Mouse (Mus musculus): Measurements from ENCODE around the gene Exoc3. TPM values are rescaled to one million over a fixed set of nuclear protein-coding genes. Genes with fewer than 3 reads are reported as not detected.

Gene Exoc3
- polyA plus RNA-seq, 1 experiment from 2014 or later: 91.6 TPM

GRCm38 (mm10) chr13:74172036-74172435, 36.5 kb downstream of the Exoc3 start:
- Histone ChIP-seq H3K27ac (no peak overlapping the region), H3K27me3 (no peaks in the 10 kb centered on the region), H3K4me3 (no peak overlapping the region), H3K36me3 (peaks cover 66% of the 10 kb centered on the region), H3K4me1 (0 out of 2 replicates have a peak, but pooled peaks cover 4% of the 10 kb centered on the region), H3K9ac (no peak overlapping the region), H3K9me3 (no peaks in the 10 kb centered on the region), H3K4me2 (no peak overlapping the region)
- 92% methylated on average over 5 of the region's 5 CpGs for WGBS
- ATAC-seq (ENCODE audit: insufficient number of reproducible peaks, insufficient read depth, low FRiP score, low TSS enrichment, low read depth): no peak

DNA sequence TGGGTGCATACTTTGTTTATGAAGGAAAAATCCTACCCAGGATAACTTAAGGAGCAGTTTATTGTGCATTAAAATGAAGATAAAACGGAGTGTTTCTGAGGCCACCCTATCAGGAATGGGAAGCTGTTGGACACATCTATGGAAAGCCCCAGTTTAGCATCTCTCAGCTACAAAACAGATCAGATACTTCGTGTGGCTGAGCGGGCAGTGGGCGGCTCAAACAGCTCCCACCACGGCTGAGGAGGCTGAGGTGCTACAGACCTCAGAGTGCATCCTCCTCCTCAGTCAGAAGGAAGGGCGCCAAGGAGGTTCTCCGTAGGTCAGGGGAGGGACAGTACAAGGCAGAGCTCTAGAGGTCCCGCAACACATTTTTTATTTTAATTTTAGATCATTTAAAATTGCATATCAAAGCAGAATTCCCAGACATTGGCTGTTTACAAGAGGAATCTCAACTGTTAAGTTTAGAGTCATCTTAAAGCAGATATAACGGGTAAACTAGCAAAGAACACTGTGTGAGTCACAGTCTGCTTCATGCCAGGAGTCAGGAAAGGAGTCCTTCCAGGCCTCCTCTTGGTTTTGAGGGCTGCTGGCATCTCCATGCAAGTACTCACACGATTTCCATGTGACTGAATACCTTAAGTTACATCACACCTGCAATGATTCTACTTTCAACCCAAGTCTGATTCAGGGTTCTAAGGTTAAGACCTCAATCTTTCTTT, 38.9 kb downstream of the Exoc3 start:
- no peak overlapping the region for H3K27ac ChIP-seq
- no peak overlapping the region for H3K4me3 ChIP-seq
- WGBS: 89% methylated on average over 10 of the region's 10 CpGs

GRCm38 (mm10) chr13:74167492-74167891, 41.0 kb downstream of the Exoc3 start:
- Histone ChIP-seq H3K27ac (no peak overlapping the region), H3K4me1 (peaks cover 11% of the 10 kb centered on the region), H3K36me3 (peaks cover 33% of the 10 kb centered on the region), H3K9me3 (no peaks in the 10 kb centered on the region), H3K4me2 (peak overlapping the region; percentile 82), H3K4me3 (no peak overlapping the region), H3K27me3 (no peaks in the 10 kb centered on the region), H3K9ac (peak overlapping the region; percentile 73; the same call in 1 of the 2 replicates)
- ATAC-seq (ENCODE audit: insufficient number of reproducible peaks, insufficient read depth, low FRiP score, low TSS enrichment, low read depth): no peak
- 84% methylated on average over 2 of the region's 2 CpGs for WGBS

More for the DNA sequence above, 38.9 kb downstream of the Exoc3 start:
- Histone ChIP-seq H3K27me3 (no peaks in the 10 kb centered on the region), H3K36me3 (peaks cover 54% of the 10 kb centered on the region), H3K9ac (no peak overlapping the region), H3K4me2 (no peak overlapping the region), H3K9me3 (no peaks in the 10 kb centered on the region), H3K4me1 (peaks cover 11% of the 10 kb centered on the region)
- no peak for ATAC-seq (ENCODE audit: insufficient number of reproducible peaks, insufficient read depth, low FRiP score, low TSS enrichment, low read depth)

- peak; percentile 21; the same call in 1 of the 2 replicates for ATAC-seq (ENCODE audit: insufficient number of reproducible peaks, insufficient read depth, low FRiP score, low TSS enrichment, low read depth)
- Histone ChIP-seq H3K36me3 (peaks cover 29% of the 10 kb centered on the region), H3K9me3 (no peaks in the 10 kb centered on the region), H3K9ac (peak overlapping the region; percentile 73), H3K27ac (no peak overlapping the region), H3K4me3 (peak overlapping the region; percentile 54), H3K4me2 (peak overlapping the region; percentile 82), H3K27me3 (no peaks in the 10 kb centered on the region), H3K4me1 (peaks cover 11% of the 10 kb centered on the region)
- WGBS: 10% methylated on average over 9 of the region's 9 CpGs
Observed at GRCm38 (mm10) chr13:74167057-74167413, 41.5 kb downstream of the Exoc3 start.

- Histone ChIP-seq H3K9ac (peak overlapping the region; percentile 73), H3K4me2 (peak overlapping the region; percentile 82), H3K4me3 (peak overlapping the region; percentile 54), H3K9me3 (no peaks in the 10 kb centered on the region), H3K4me1 (peaks cover 11% of the 10 kb centered on the region), H3K27me3 (no peaks in the 10 kb centered on the region), H3K36me3 (peaks cover 23% of the 10 kb centered on the region), H3K27ac (no peak overlapping the region)
- 0 out of 2 replicates have a peak, but pooled peaks have one; percentile 27 for ATAC-seq (ENCODE audit: insufficient number of reproducible peaks, insufficient read depth, low FRiP score, low TSS enrichment, low read depth)
- WGBS: 16% methylated on average over 19 of the region's 19 CpGs
Observed at GRCm38 (mm10) chr13:74166348-74167056, 42.0 kb downstream of the Exoc3 start.

- Histone ChIP-seq H3K4me3 (no peak overlapping the region), H3K36me3 (no peaks in the 10 kb centered on the region), H3K27ac (no peak overlapping the region), H3K4me1 (no peaks in the 10 kb centered on the region; the same call in 1 of the 2 replicates), H3K9me3 (no peaks in the 10 kb centered on the region), H3K9ac (no peak overlapping the region), H3K27me3 (no peaks in the 10 kb centered on the region), H3K4me2 (no peak overlapping the region)
- 77% methylated on average over 2 of the region's 2 CpGs for WGBS
- no peak for ATAC-seq (ENCODE audit: insufficient number of reproducible peaks, insufficient read depth, low FRiP score, low TSS enrichment, low read depth)
Observed at GRCm38 (mm10) chr13:74147327-74147726, 61.2 kb downstream of the Exoc3 start.

DNA sequence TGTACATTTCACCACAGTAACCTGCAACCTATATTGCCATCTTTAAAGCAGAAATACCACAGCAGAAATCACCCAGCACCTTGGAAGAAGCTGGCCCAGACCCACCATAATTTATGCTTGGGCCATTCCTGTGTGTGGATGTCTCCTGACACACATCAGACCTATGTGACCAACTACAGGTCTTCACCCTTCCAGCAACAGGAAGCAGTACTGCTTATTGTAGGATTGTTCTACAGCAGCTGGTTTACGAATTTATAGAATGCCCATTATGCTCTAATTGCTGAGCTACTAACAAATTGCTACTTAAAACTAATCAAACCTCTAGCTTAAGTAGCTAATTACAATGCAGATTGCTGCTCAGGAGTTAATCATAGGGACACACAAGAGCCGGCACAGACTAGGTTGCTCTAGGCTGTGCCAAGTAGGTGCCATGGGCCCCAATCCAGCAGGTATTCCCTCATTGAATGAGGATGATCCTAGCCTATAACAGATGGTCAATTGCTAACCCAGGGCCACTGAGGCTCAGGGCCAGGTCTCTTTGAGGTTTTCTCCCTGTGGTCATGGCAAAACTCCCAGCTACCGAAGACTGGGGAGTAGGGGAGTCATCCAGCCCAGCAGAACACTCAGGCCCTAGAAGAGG, 62.4 kb downstream of the Exoc3 start:
- no peak for ATAC-seq (ENCODE audit: insufficient number of reproducible peaks, insufficient read depth, low FRiP score, low TSS enrichment, low read depth)
- Histone ChIP-seq H3K27ac (no peak overlapping the region), H3K9me3 (no peaks in the 10 kb centered on the region), H3K4me3 (no peak overlapping the region), H3K36me3 (no peaks in the 10 kb centered on the region), H3K27me3 (no peaks in the 10 kb centered on the region), H3K9ac (no peak overlapping the region), H3K4me2 (no peak overlapping the region), H3K4me1 (no peaks in the 10 kb centered on the region; the same call in 1 of the 2 replicates)
- 75% methylated on average over 3 of the region's 3 CpGs for WGBS

GRCm38 (mm10) chr13:74144120-74144884, 64.2 kb downstream of the Exoc3 start:
- Histone ChIP-seq H3K27me3 (no peaks in the 10 kb centered on the region), H3K27ac (peak overlapping the region; percentile 17; the same call in 1 of the 2 replicates), H3K9me3 (no peaks in the 10 kb centered on the region), H3K4me3 (no peak overlapping the region), H3K9ac (no peak overlapping the region), H3K4me1 (no peaks in the 10 kb centered on the region; the same call in 1 of the 2 replicates), H3K36me3 (no peaks in the 10 kb centered on the region), H3K4me2 (no peak overlapping the region)
- 52% methylated on average over 7 of the region's 7 CpGs for WGBS
- no peak for ATAC-seq (ENCODE audit: insufficient number of reproducible peaks, insufficient read depth, low FRiP score, low TSS enrichment, low read depth)

DNA sequence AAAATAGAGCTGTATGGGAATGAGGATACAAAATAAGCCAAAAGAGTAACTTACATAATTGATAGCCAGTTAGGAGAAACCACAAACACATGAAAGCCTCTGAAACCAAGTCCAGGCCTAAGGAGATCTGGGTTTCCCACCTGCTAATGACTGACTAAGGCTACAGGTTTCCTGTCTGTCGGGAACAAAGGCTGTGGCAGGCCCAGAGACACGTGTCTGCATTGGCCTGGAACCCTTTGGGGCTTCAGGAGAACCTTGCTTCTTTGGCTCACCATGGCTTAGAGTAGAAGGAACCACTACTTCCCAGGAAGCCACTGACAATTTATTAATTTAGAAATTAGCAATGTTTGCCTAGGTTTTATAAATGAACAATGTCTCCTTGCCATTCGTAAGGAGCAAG, 65.2 kb downstream of the Exoc3 start:
- no peaks in the 10 kb centered on the region for H3K27me3 ChIP-seq
- no peak overlapping the region for H3K9ac ChIP-seq
- H3K9me3 ChIP-seq: no peaks in the 10 kb centered on the region
- H3K4me1 ChIP-seq: no peaks in the 10 kb centered on the region; the same call in 1 of the 2 replicates
- no peak overlapping the region for H3K4me3 ChIP-seq
- ATAC-seq (ENCODE audit: insufficient number of reproducible peaks, insufficient read depth, low FRiP score, low TSS enrichment, low read depth): no peak
- 64% methylated on average over 3 of the region's 3 CpGs for WGBS
- H3K27ac ChIP-seq: no peak overlapping the region
- no peaks in the 10 kb centered on the region for H3K36me3 ChIP-seq
- H3K4me2 ChIP-seq: no peak overlapping the region

DNA sequence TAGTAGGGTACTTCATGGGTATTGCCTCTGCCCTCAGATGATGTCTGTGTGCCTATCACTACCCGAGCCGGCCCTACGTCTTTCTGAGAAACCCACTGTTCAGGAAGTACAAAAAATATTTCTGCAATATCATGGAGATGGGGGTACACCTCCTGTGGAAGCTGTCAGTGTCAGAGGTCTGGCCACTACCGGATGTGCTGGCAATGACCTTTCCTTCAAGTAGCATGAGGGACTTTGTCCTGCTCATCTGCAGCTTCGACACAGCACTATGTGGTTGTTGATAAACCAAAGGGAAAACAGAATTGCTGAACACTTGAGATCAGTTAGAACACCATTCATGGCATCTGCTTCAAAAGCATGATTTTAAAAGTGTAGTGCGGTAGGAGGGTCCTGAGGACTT, 67.7 kb downstream of the Exoc3 start:
- no peaks in the 10 kb centered on the region for H3K9me3 ChIP-seq
- no peaks in the 10 kb centered on the region for H3K27me3 ChIP-seq
- no peak overlapping the region for H3K4me2 ChIP-seq
- 88% methylated on average over 6 of the region's 6 CpGs for WGBS
- no peaks in the 10 kb centered on the region; the same call in 1 of the 2 replicates for H3K4me1 ChIP-seq
- no peak for ATAC-seq (ENCODE audit: insufficient number of reproducible peaks, insufficient read depth, low FRiP score, low TSS enrichment, low read depth)
- no peak overlapping the region for H3K4me3 ChIP-seq
- no peak overlapping the region for H3K9ac ChIP-seq
- no peaks in the 10 kb centered on the region for H3K36me3 ChIP-seq
- H3K27ac ChIP-seq: no peak overlapping the region

Data from embryonic facial prominence, embryonic 13.5 days (tissue).